Mouse (Mus musculus): Measurements from ENCODE around the gene Ctrl.
"Not testable (repeated sequence)": the region's sequence is repeated elsewhere in the genome, so short reads cannot be mapped to it uniquely, and the experiment has no call there.

The Ctrl gene

GRCm38 (mm10) chr8:105933762-105934161, at the start of gene Ctrl:
Ctrl (minus strand) TSS chr8:105933862.
- DNase-seq (ENCODE audit: low spot score), result no peak

- DNase-seq (ENCODE audit: low spot score), result not testable (repeated sequence)
Measured at GRCm38 (mm10) chr8:105983406-105983805, 49.7 kb upstream of the Ctrl start.

- no peak for DNase-seq (ENCODE audit: low spot score)
Measured at GRCm38 (mm10) chr8:105981146-105981545, 47.5 kb upstream of the Ctrl start.

- DNase-seq (ENCODE audit: low spot score), result no peak
Measured at GRCm38 (mm10) chr8:105979325-105979724, 45.7 kb upstream of the Ctrl start, which contains the start of gene Dpep3. Dpep3 (minus strand) TSS chr8:105979429.

- DNase-seq (ENCODE audit: low spot score), result no peak
Measured at GRCm38 (mm10) chr8:105975363-105975762, 41.7 kb upstream of the Ctrl start.

- DNase-seq (ENCODE audit: low spot score), result no peak
Measured at GRCm38 (mm10) chr8:105971019-105971720, 37.5 kb upstream of the Ctrl start.

- no peak for DNase-seq (ENCODE audit: low spot score)
Measured at GRCm38 (mm10) chr8:105969367-105969766, 35.7 kb upstream of the Ctrl start.

GRCm38 (mm10) chr8:105966692-105967311, 33.1 kb upstream of the Ctrl start:
- no peak for DNase-seq (ENCODE audit: low spot score)

- peak; percentile 79 for DNase-seq (ENCODE audit: low spot score)
Measured at GRCm38 (mm10) chr8:105965905-105966341, 32.3 kb upstream of the Ctrl start, which contains the start of gene Slc12a4. Slc12a4 (minus strand) TSS chr8:105966097.

- peak; percentile 52 for DNase-seq (ENCODE audit: low spot score)
Measured at GRCm38 (mm10) chr8:105965266-105965904, 31.7 kb upstream of the Ctrl start.

- DNase-seq (ENCODE audit: low spot score), result no peak
Measured at GRCm38 (mm10) chr8:105964506-105965265, 31.0 kb upstream of the Ctrl start.

GRCm38 (mm10) chr8:105961536-105961935, 27.9 kb upstream of the Ctrl start:
- DNase-seq (ENCODE audit: low spot score), result no peak

GRCm38 (mm10) chr8:105961101-105961500, 27.4 kb upstream of the Ctrl start:
- no peak for DNase-seq (ENCODE audit: low spot score)

- peak; percentile 51 for DNase-seq (ENCODE audit: low spot score)
Measured at GRCm38 (mm10) chr8:105959350-105959749, 25.7 kb upstream of the Ctrl start.

- peak; percentile 52 for DNase-seq (ENCODE audit: low spot score)
Measured at GRCm38 (mm10) chr8:105957813-105958212, 24.2 kb upstream of the Ctrl start.

- DNase-seq (ENCODE audit: low spot score), result no peak
Measured at GRCm38 (mm10) chr8:105956556-105956955, 22.9 kb upstream of the Ctrl start.

GRCm38 (mm10) chr8:105951057-105951659, 17.5 kb upstream of the Ctrl start:
- no peak for DNase-seq (ENCODE audit: low spot score)

GRCm38 (mm10) chr8:105949350-105949749, 15.7 kb upstream of the Ctrl start:
- DNase-seq (ENCODE audit: low spot score), result no peak

GRCm38 (mm10) chr8:105943321-105943739, 9.7 kb upstream of the Ctrl start, which contains the start of gene Lcat:
Lcat (minus strand) TSS chr8:105943382.
- no peak for DNase-seq (ENCODE audit: low spot score)

GRCm38 (mm10) chr8:105942542-105942941, 8.9 kb upstream of the Ctrl start:
- no peak for DNase-seq (ENCODE audit: low spot score)

- no peak for DNase-seq (ENCODE audit: low spot score)
Measured at GRCm38 (mm10) chr8:105942026-105942425, 8.4 kb upstream of the Ctrl start.

- DNase-seq (ENCODE audit: low spot score), result no peak
Measured at GRCm38 (mm10) chr8:105938306-105938669, 4.6 kb upstream of the Ctrl start, which contains the start of gene Psmb10. Psmb10 (minus strand) TSS chr8:105938444.
